Mouse (Mus musculus): ENCODE data around the gene Shb. TPM values are rescaled to one million over a fixed set of nuclear protein-coding genes. Genes with fewer than 3 reads are reported as not detected.

Shb gene
- total RNA-seq, 2 experiments from 2014 or later = 29.7 to 46.1 TPM

DNA sequence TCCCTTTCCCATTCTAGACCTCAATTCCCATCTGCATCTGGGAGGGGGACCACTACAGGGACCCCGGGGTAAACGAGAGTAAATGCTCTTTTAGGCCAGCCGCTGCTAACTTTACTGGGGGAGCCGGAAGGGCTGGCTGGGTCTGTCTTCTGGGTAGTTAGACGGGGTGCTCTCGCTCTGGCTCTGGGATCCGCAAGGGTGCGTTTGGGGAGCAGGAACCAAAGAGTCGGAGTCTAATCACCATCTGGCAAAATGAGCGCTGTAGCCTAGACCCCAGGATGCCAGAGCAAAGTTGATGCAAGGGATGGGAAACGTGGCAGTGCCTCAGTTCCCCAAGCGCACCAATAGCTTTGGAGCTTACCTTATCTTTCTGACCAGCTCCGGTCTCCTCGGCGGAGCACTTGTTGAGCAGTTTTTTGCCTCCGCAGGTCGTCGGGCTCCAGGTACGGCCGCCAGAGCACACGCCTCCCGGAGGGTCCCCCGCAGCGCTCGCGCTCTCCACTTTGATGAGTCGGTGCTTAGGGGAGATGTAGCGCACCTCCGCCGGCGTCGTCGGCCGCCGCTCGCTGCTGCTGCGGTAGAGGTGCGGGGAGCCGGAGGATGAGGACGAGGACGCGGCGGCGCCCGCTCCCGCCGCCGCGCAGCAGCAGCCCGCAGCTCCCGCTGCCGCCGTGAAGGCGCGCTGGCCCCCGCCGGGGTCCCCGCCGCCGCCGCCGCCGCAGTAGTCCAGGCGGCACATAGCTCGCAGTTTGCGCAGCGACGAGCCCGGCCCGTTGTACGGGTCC is 2.9 kb downstream of the Shb start:
- intact Hi-C loops (cut with DNase I) = loop anchor here (2.0 to 5.0 kb wide), 6 partner anchors 21 to 111 kb away; no protein-coding TSS in a partner anchor
- DNase-seq = no peak

DNA sequence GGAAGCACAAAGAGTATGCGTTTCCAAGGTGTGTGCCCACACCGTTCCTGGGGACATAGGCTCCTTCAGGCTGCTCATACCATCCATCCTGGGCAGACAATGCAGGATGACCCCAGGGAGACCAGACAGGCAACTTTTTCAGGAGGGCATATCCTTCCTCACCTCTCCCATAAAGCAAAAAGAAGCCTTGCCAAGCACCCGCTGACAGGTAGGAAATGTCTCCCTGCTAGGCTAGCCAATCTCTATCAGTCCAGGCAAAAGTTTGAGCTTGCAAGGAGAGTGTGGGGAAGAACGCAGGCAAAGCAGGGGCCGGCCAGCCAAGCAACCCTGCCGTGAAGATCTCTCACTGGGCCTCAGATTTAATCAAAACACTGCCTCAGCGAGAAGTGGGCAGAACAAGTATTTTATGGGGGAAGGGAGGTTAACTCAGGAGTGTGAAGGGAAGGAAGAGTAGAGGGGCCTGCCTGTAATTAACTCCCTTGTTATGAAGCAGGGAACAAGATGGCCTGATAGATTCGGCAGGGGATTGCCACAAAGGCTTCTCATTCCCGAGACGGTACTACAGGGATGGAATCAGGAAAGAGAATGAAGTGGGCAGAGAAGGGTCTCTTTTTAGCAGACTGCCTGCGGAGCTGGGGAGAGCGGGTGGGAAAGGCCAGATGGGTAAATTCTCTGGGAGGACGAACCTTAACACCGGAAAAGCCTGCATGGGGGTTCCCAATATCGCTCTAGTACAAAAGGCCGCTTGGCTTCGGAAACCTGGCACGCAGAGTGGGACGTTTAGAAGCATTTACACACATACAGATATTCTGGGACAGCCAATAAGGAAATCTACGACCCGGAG is 3.7 kb downstream of the Shb start:
- DNase-seq = peak in 1 of 2 experiments; percentile 29

GRCm38 (mm10) chr4:45527562-45528354 is 4.5 kb downstream of the Shb start:
- intact Hi-C loops (cut with DNase I) = loop anchor here (2.0 to 5.0 kb wide), 6 partner anchors 19 to 109 kb away; no protein-coding TSS in a partner anchor
- DNase-seq = peak; percentile 47 to 60

More for the DNA sequence above, 3.7 kb downstream of the Shb start:
- intact Hi-C loops (cut with DNase I) = loop anchor here (2.0 to 5.0 kb wide), 6 partner anchors 20 to 110 kb away; no protein-coding TSS in a partner anchor

DNA sequence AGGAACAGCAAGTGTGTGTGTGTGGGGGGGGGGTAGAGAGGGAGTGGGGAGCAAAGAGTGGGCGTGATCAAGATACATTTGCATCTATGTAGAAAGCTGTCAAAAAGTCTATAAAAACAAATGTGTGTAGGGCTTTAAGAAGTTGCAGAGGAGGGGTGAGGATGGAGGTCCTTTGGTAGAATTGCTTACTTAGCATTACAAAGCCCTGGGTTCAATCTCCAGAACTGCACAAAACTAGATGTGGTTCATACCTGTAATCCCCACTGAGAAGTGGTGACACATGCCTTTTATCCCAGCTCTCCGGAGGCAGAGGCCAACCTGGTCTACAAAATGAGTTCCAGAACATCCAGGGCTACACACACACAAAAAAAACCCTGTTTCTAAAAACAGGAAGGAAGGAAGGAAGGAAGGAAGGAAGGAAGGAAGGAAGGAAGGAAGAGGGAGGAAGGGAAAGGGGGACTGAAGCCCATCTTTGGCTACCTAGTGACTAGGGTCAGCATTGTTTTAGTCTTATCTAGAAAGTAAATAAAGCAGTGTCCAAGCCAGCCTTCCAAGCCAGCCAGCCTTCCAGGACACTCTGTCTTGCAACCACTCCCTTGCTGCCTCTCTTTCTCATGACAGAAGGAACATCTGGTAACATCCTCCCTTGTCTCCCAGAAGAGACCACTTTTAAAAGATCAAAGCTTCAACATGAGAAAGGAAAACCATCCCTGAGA is 5.3 kb downstream of the Shb start:
- intact Hi-C loops (cut with DNase I) = loop anchor here (5.0 kb wide), 3 partner anchors 50 to 90 kb away; no protein-coding TSS in a partner anchor
- no peak for DNase-seq

DNA sequence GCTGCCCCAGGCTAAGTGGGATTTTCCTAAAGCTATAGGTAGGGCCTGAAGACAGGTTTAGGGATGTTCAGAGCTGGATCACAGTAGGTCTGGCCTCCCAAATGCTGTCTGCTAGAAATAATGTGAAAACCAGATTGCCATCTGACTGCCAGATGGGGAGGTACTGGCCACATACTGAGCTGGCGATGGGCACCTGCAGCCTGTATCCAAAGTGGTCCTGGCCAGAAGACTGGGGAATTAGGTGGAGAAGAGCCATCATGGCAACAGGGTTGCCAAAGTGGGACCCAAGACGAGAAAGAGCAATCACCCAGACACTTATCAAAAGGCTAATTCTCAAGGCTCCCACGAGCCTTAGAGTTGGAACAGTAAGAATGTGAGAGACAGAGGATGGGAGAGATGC is 6.1 kb downstream of the Shb start:
- intact Hi-C loops (cut with DNase I) = loop anchor here (5.0 kb wide), 3 partner anchors 49 to 89 kb away; no protein-coding TSS in a partner anchor

DNA sequence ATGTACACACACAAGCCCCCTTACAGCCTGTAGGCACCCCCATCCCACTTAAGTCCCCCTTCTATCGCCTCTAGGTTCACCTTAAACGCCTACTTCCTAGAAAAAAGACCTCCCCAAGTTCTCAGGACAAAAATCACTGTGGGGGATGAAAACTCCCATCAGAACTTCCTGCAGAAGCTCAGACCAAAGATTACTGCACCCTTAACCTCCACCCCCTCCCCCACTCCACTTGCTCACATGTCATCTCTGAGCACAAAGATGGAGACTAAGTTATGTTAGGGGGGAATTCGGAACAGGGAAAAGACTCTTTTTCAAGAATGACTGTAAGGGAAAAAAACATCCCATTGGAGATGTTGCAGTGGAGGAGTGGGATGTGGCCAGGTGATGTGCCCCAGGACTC is 6.7 kb downstream of the Shb start:
- no peak for DNase-seq
- intact Hi-C loops (cut with DNase I) = loop anchor here (5.0 kb wide), 3 partner anchors 48 to 88 kb away; no protein-coding TSS in a partner anchor

More for the DNA sequence above, 6.1 kb downstream of the Shb start:
- DNase-seq = no peak

GRCm38 (mm10) chr4:45524602-45525001 is 7.7 kb downstream of the Shb start:
- intact Hi-C loops (cut with DNase I) = loop anchor here (5.0 kb wide), 3 partner anchors 47 to 87 kb away; no protein-coding TSS in a partner anchor
- no peak for DNase-seq

DNA sequence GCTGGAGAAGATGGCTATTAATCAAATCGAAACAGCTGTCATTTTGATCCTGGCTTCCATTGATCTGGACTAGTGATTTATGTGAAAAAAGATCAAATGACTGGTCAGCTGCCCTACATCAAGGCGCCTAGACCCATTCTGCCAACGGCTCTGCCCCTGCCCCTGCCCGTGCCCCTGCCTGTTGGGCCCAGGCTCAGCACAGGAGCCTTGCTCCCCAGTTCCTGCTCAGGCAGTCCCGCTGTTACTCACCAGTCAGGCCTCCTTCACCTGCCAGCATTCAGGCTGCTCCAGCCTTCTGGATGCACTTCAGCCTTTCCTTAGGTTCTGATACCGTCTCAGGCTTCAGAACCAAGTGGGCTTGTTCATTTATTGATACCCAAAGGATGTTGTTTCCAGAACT is 8.9 kb downstream of the Shb start:
- no peak for DNase-seq
- intact Hi-C loops (cut with DNase I) = no loop called here

- DNase-seq = no peak
- intact Hi-C loops (cut with DNase I) = no loop called here
These were observed 9.3 kb downstream of the Shb start for GRCm38 (mm10) chr4:45522956-45523355.

- DNase-seq = no peak
- intact Hi-C loops (cut with DNase I) = no loop called here
These were observed 9.7 kb downstream of the Shb start for GRCm38 (mm10) chr4:45522583-45522900.

DNA sequence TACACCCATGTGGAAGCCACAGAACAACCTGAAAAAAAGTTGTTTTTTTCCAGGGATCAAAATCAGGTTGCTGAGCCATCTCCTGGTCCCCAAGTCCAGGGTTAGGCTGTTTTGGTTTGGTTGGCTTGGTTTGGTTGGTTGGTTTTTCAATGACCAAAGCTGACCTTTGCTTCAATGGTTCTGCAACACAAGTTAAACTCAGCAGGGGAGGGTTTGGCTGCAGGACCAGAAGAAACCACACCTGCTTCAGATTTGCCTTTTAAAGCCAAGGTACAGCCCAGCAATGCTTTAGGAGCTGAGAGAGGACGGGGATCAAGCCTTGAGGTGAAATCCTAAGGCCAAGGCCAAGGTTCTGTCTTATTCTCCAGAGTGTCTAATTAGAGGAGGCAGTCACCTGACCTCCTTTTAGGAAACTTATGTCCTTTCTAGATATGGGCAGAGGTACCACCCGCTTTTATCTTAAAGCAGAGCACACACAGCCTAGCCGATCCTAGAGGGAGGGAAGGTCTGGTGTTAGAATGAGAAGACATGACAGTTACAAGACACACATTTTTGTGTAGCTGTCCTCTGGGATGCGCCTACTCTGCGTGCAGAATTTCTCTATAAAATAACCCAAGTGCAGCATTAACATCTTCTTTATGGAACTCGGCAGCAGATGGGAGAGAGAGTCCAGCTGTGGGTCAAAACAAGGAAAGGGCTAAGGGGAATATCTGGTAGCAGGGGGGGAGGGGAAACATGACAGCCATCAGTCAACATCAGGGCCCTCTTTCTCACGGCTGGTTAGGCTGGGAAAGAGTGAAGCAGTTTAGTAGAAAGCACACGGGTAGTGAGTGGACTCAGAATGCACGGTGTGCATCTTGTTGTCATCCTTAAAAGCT is 10.3 kb downstream of the Shb start:
- DNase-seq = no peak
- intact Hi-C loops (cut with DNase I) = no loop called here

GRCm38 (mm10) chr4:45520375-45520774 is 11.9 kb downstream of the Shb start:
- no peak for DNase-seq
- intact Hi-C loops (cut with DNase I) = no loop called here

DNA sequence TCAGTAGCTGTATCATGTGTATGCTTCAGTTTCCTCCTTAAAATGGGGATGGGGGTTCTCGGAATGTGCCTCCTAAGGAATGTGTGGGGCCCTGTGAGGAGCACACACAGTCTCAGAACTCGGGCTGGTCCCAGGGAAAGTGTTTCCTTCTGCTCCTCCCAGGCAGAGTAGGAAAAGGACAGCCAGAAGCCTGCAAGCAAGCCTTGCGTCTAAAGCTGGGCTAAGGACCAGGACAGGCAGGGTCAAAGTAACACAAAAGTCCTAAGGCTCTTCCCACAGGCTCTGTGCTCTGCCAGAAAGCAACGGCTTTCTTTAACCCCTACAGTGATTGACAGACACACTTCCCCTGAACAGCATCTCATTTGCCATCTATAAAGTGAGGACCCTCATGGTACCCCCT is 14.9 kb downstream of the Shb start:
- intact Hi-C loops (cut with DNase I) = no loop called here
- DNase-seq = no peak

DNA sequence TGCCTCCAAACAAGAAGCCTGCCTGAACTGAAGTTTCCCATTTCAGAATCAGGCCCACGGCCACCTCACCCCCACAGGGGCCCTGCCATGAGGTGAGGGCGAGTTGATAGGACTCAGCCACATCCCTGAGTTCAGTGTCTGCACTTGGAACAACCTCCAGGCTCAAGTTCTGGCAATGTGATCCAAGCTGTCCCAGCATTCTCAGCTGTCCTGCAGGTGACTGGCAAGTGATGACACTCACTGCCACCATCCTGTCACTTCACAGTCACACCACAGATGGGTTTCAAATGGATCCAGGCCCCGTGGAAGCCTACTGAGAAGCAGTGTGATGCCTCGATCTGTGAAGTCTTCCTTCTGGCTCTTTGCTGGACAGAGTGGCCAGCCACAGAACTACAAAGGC is 16.4 kb downstream of the Shb start:
- intact Hi-C loops (cut with DNase I) = no loop called here
- DNase-seq = no peak

DNA sequence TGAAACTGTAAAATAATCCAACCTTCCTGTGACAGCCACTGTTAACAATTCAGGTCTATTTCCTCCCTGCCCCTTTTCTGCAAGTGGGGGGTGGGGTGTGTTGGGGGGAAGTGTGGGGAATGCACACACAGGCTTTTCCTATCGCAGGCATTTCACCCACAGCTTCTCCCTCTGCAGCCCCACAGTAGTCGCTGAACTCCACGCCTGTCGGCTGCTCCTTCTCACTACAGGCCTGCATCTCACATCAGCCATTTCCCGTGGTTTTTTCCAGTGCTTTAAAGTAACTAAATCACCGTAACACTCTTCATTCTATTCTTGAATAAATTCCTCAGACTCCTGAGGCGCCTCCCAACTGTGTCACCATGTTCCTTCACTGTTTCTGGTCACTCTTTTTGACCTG is 17.9 kb downstream of the Shb start:
- intact Hi-C loops (cut with DNase I) = no loop called here
- no peak for DNase-seq

- intact Hi-C loops (cut with DNase I) = no loop called here
- DNase-seq = peak; percentile 57 to 65
These were observed 18.4 kb downstream of the Shb start for GRCm38 (mm10) chr4:45513791-45514293.

DNA sequence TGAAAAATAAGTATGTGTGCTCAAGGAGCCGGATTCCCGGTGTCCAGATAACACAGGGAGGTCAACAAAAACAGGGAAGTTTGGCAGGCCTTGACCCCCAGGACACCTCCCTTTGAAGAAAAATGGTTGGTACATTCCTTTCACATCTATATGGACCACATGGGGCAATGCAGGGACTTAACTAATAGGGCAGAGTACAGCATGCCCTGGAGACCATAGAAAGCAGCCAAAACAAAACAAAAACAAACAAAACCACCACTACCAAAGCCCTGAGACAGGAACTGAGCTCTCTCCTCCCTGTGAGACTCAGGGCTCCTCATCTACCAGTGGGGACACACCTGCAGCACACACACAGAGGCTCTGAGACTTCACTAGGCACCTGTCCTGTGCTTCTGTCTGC is 18.9 kb downstream of the Shb start:
- no peak for DNase-seq
- intact Hi-C loops (cut with DNase I) = no loop called here

DNA sequence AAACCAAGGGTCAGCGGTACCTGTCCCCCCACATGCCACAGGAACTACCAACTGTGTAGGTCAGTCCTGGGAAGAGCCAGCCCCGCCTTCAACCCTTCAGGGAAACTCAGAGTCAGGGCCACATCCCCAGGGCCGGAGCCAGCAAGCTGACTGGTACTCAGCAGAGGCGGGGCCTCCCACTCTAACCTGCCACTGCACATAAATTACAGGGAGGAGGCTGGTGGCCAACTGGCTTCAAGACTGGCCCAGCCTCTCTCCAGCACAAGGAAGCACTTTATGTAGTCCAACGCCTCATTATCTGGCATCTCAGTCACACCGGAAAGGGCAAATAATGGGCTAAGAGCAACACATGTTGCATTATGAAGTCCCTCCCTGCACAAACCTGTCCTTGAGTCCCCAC is 22.1 kb downstream of the Shb start:
- intact Hi-C loops (cut with DNase I) = no loop called here

DNA sequence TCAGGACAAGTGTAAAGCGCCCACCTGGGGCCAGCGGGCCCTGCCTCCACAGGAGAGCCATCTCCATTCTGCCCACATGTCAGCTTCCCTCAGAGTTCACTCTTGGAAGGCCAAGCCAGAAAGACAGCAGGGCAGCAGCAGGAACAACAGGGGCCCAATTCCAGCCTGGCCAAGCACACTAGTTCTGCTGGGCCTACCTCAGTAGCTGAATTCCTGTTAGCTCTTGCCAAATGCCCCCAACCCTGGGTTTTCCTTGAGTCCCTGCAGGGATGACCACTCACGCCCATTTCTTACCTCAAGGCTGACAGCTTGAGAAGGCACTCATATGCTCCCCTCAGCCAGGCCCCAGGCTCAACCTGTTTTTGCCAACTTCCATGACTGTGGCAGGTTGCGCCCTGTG is 22.9 kb downstream of the Shb start:
- intact Hi-C loops (cut with DNase I) = loop anchor here (2.0 kb wide), 1 partner anchor 19 kb away; no protein-coding TSS in a partner anchor
- no peak for DNase-seq

More for the DNA sequence above, 22.1 kb downstream of the Shb start:
- peak in 1 of 2 experiments; percentile 61 for DNase-seq
